Mouse (Mus musculus): ENCODE measurements at regions not wholly inside any gene's neighbourhood (a gene's known extent, or its start where the extent isn't known, plus 50 kb on each side); places are given as distances from the start of the nearest gene placed in this dataset.

- ATAC-seq (ENCODE audit: low read depth), result no peak
- Histone ChIP-seq H3K27me3 (no peaks in the 10 kb centered on the region), H3K4me2 (no peak overlapping the region), H3K9me3 (no peaks in the 10 kb centered on the region), H3K27ac (replicated peaks) (no peak overlapping the region), H3K9ac (no peak overlapping the region), H3K4me1 (replicated peaks) (no peaks in the 10 kb centered on the region), H3K4me3 (no peak overlapping the region), H3K36me3 (no peaks in the 10 kb centered on the region)
- 82% methylated on average over 1 of the region's 1 CpGs for WGBS
Measured at GRCm38 (mm10) chr15:56018141-56018540, 1459.3 kb downstream of the Slc22a22 start.

GRCm38 (mm10) chr15:56017561-56017960 is 1459.9 kb downstream of the Slc22a22 start:
- ATAC-seq (ENCODE audit: low read depth), result no peak
- Histone ChIP-seq H3K27ac (replicated peaks) (no peak overlapping the region), H3K4me2 (no peak overlapping the region), H3K9ac (no peak overlapping the region), H3K4me3 (no peak overlapping the region), H3K27me3 (no peaks in the 10 kb centered on the region), H3K4me1 (replicated peaks) (no peaks in the 10 kb centered on the region), H3K9me3 (no peaks in the 10 kb centered on the region), H3K36me3 (no peaks in the 10 kb centered on the region)
- WGBS, result 90% methylated on average over 1 of the region's 1 CpGs

DNA sequence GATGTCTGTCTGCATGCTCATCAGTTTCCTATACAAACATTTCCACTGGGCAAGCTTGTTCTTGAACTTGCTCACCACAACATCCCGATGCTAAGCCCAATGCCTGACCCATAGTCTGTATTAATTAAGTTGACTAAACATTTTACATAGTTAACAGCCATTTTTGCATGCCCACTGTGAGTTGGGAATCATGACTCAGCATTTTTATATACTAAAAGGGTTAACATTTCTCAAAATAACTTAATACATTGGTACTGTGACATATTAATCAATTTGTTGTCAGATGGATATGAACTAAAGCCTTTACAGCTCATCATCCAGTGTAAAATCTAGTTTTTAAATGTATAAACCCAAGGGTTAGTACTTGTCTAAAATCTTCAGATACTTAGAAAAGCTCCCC is 1461.4 kb downstream of the Slc22a22 start:
- Histone ChIP-seq H3K4me2 (no peak overlapping the region), H3K4me3 (no peak overlapping the region), H3K27ac (replicated peaks) (no peak overlapping the region), H3K36me3 (no peaks in the 10 kb centered on the region), H3K9me3 (no peaks in the 10 kb centered on the region), H3K9ac (no peak overlapping the region), H3K4me1 (replicated peaks) (no peaks in the 10 kb centered on the region), H3K27me3 (no peaks in the 10 kb centered on the region)
- WGBS, result 88% methylated on average over 1 of the region's 1 CpGs
- ATAC-seq (ENCODE audit: low read depth), result no peak

DNA sequence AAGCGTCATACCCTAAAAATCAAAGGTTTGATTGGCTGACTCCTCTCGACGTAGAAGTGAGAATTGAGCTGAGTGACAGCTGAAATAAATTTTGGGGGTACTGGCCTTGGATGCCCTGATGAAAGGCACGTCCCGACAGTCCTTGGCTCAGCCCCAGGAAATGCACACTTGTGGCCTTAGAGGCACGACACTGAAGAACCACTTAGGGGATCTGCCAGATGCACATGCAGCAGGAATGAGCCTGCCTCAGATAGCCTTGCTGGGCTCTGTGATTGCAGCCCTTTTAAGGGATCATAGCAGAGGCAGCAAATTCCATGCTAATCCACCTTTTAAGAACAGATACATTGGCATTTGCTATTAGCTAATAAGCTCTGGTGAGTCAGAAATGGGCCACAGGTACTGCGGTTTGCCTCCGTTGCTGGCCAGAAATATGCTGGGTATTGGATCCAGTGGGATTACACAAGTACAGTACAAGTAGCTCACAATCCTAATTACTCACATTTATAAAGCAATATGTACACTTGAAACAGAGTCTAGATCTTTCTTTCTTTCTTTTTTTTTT is 1463.3 kb downstream of the Slc22a22 start:
- Histone ChIP-seq H3K27me3 (no peaks in the 10 kb centered on the region), H3K9ac (no peak overlapping the region), H3K4me2 (no peak overlapping the region), H3K9me3 (no peaks in the 10 kb centered on the region), H3K36me3 (no peaks in the 10 kb centered on the region), H3K4me3 (no peak overlapping the region), H3K27ac (replicated peaks) (no peak overlapping the region), H3K4me1 (replicated peaks) (no peaks in the 10 kb centered on the region)
- WGBS, result 76% methylated on average over 8 of the region's 8 CpGs
- no peak for ATAC-seq (ENCODE audit: low read depth)

- Histone ChIP-seq H3K4me2 (no peak overlapping the region), H3K36me3 (no peaks in the 10 kb centered on the region), H3K9me3 (no peaks in the 10 kb centered on the region), H3K27me3 (no peaks in the 10 kb centered on the region), H3K27ac (replicated peaks) (no peak overlapping the region), H3K4me3 (no peak overlapping the region), H3K9ac (no peak overlapping the region), H3K4me1 (replicated peaks) (no peaks in the 10 kb centered on the region)
- 70% methylated on average over 5 of the region's 5 CpGs for WGBS
- ATAC-seq (ENCODE audit: low read depth), result no peak
Measured at GRCm38 (mm10) chr15:56008603-56009174, 1468.7 kb downstream of the Slc22a22 start.

DNA sequence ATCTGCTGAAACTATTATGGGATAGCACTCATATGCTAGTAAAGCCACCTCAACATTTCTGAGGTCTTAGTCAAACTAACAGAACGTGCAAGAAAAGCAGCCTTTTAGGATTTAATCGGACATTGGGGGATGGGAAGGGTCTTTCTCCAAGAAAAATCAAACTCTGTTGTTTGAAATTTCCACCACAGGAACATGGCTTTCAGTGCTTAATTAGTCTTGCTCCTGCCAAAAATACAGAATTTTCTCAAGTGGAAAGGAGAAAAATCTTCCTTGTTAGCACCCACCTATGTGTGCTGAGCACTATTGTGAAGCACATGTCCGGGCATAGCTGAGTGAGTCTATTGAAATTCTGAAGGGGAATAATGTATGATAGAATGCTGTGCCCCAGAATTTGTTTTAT is 1470.0 kb downstream of the Slc22a22 start:
- no peak overlapping the region for H3K4me2 ChIP-seq
- H3K4me1 ChIP-seq (replicated peaks), result no peaks in the 10 kb centered on the region
- H3K36me3 ChIP-seq, result no peaks in the 10 kb centered on the region
- 86% methylated on average over 3 of the region's 3 CpGs for WGBS
- H3K4me3 ChIP-seq, result no peak overlapping the region
- H3K9ac ChIP-seq, result no peak overlapping the region
- ATAC-seq (ENCODE audit: low read depth), result no peak
- H3K27me3 ChIP-seq, result no peaks in the 10 kb centered on the region
- H3K9me3 ChIP-seq, result no peaks in the 10 kb centered on the region
- H3K27ac ChIP-seq (replicated peaks), result no peak overlapping the region

DNA sequence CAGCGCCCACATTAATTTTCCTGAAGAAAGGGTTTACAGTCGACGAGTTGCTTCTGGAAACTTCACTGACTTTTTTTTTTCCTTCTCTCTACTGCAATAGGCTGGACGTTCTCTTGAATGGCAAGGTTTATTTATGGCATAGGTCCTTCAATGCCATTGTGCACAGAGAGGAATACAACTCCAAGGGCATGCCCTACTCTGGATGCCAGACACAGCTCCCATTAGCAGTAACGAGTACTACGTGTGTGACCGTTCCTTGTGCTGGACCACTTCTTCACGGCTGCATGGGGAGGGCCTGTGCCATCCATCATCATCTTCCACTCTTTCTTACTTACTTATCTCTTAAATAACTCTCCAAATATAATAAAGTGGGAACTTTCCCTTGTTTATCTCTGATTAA is 1472.1 kb downstream of the Slc22a22 start:
- Histone ChIP-seq H3K4me1 (replicated peaks) (no peaks in the 10 kb centered on the region), H3K4me3 (no peak overlapping the region), H3K9me3 (no peaks in the 10 kb centered on the region), H3K4me2 (no peak overlapping the region), H3K27me3 (no peaks in the 10 kb centered on the region), H3K36me3 (no peaks in the 10 kb centered on the region), H3K27ac (replicated peaks) (no peak overlapping the region), H3K9ac (no peak overlapping the region)
- 51% methylated on average over 8 of the region's 8 CpGs for WGBS
- ATAC-seq (ENCODE audit: low read depth), result no peak

GRCm38 (mm10) chr15:56003921-56004320 is 1473.5 kb downstream of the Slc22a22 start:
- no peak overlapping the region for H3K9ac ChIP-seq
- no peak overlapping the region for H3K27ac ChIP-seq (replicated peaks)
- no peak overlapping the region for H3K4me3 ChIP-seq
- no peaks in the 10 kb centered on the region for H3K9me3 ChIP-seq
- no peak overlapping the region for H3K4me2 ChIP-seq
- 87% methylated on average over 3 of the region's 3 CpGs for WGBS
- no peaks in the 10 kb centered on the region for H3K4me1 ChIP-seq (replicated peaks)
- H3K36me3 ChIP-seq, result no peaks in the 10 kb centered on the region
- ATAC-seq (ENCODE audit: low read depth), result no peak
- no peaks in the 10 kb centered on the region for H3K27me3 ChIP-seq

DNA sequence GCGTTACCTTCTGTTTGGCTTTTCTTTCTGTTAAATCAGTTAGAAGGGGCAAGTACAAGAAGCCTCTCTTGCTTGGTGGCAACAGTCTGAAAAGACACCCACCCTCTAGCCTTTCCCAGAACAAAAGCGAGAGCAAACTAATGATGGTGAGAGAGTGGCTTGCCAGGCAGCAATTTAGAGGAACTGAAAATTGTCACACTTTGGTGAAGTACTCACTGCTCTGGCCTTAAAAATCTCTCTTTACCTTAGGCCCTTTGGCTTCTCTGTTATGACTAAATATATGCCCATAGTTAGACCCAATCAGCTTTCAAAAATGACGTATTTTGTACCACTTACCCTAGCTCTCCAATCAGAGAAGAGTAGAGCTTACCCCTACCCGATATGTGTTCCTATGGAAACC is 1477.8 kb downstream of the Slc22a22 start:
- Histone ChIP-seq H3K4me3 (no peak overlapping the region), H3K9ac (no peak overlapping the region), H3K27ac (replicated peaks) (no peak overlapping the region), H3K9me3 (no peaks in the 10 kb centered on the region), H3K36me3 (no peaks in the 10 kb centered on the region), H3K27me3 (no peaks in the 10 kb centered on the region), H3K4me2 (no peak overlapping the region), H3K4me1 (replicated peaks) (no peaks in the 10 kb centered on the region)
- no peak for ATAC-seq (ENCODE audit: low read depth)
- WGBS, result 92% methylated on average over 4 of the region's 4 CpGs

GRCm38 (mm10) chr15:55997977-55998376 is 1479.4 kb downstream of the Slc22a22 start:
- H3K36me3 ChIP-seq, result no peaks in the 10 kb centered on the region
- no peaks in the 10 kb centered on the region for H3K9me3 ChIP-seq
- H3K27me3 ChIP-seq, result no peaks in the 10 kb centered on the region
- 88% methylated on average over 4 of the region's 4 CpGs for WGBS
- H3K4me2 ChIP-seq, result no peak overlapping the region
- H3K4me1 ChIP-seq (replicated peaks), result no peaks in the 10 kb centered on the region
- no peak overlapping the region for H3K27ac ChIP-seq (replicated peaks)
- no peak overlapping the region for H3K4me3 ChIP-seq
- ATAC-seq (ENCODE audit: low read depth), result no peak
- H3K9ac ChIP-seq, result no peak overlapping the region

GRCm38 (mm10) chr15:55994680-55995079 is 1482.7 kb downstream of the Slc22a22 start:
- Histone ChIP-seq H3K27ac (replicated peaks) (no peak overlapping the region), H3K4me3 (no peak overlapping the region), H3K4me1 (replicated peaks) (no peaks in the 10 kb centered on the region), H3K9ac (no peak overlapping the region), H3K9me3 (no peaks in the 10 kb centered on the region), H3K4me2 (no peak overlapping the region), H3K27me3 (no peaks in the 10 kb centered on the region), H3K36me3 (no peaks in the 10 kb centered on the region)
- WGBS, result 86% methylated on average over 3 of the region's 3 CpGs
- ATAC-seq (ENCODE audit: low read depth), result no peak

- 82% methylated on average over 14 of the region's 14 CpGs for WGBS
- no peak overlapping the region for H3K27ac ChIP-seq (replicated peaks)
Measured at GRCm38 (mm10) chr15:55975843-55976242, 1501.6 kb downstream of the Slc22a22 start.

GRCm38 (mm10) chr15:55966780-55967179 is 1510.6 kb downstream of the Slc22a22 start:
- Histone ChIP-seq H3K27me3 (no peaks in the 10 kb centered on the region), H3K27ac (replicated peaks) (no peak overlapping the region), H3K36me3 (no peaks in the 10 kb centered on the region), H3K4me1 (replicated peaks) (no peaks in the 10 kb centered on the region), H3K9ac (no peak overlapping the region), H3K4me2 (no peak overlapping the region), H3K9me3 (no peaks in the 10 kb centered on the region), H3K4me3 (no peak overlapping the region)
- no peak for ATAC-seq (ENCODE audit: low read depth)
- WGBS, result 54% methylated on average over 2 of the region's 2 CpGs

More at GRCm38 (mm10) chr15:55975843-55976242, 1501.6 kb downstream of the Slc22a22 start:
- H3K9ac ChIP-seq, result no peak overlapping the region
- ATAC-seq (ENCODE audit: low read depth), result no peak
- no peaks in the 10 kb centered on the region for H3K36me3 ChIP-seq
- no peak overlapping the region for H3K4me2 ChIP-seq
- no peaks in the 10 kb centered on the region for H3K4me1 ChIP-seq (replicated peaks)
- no peak overlapping the region for H3K4me3 ChIP-seq
- no peaks in the 10 kb centered on the region for H3K27me3 ChIP-seq
- H3K9me3 ChIP-seq, result no peaks in the 10 kb centered on the region
